In the genomic region with DNA sequence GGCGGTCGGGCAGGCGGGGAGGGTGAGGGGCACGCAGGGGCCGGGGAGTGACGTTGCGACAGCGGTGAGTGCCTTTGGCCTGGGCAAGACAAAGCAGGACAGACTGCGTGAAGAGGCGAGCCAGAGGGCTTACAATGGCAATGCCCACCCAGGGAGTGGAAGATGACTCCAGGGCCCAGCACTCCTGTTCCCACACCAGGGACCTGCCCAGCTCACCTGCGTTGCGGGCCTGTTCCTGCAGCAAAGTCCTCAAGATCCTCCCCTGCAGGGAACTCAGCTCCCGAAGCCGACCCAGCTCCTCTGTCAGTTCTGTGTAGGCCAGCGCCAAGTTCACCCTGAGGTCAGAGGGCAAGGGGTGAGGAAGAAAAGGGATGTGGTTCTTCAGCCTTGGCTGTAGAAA, we compare ENCODE assay signal across 8 mouse cellular contexts. TPM values are rescaled to one million over a fixed set of nuclear protein-coding genes. Genes with fewer than 3 reads are reported as not detected.
A peak's percentile ranks its signal among the peaks of the same experiment; 100 is the strongest.
DNase-seq lines count a peak whose midpoint lies in the region; ATAC-seq and TF ChIP-seq lines count a peak whose summit lies in the region.
"Had no signal": no experiment of that assay in that cellular context is flagged by ENCODE, and none has a peak within 500 bp of the region (broad histone marks: within the 10 kb centered on the region; RNA-seq: fewer than 3 reads in every experiment).

No protein-coding gene starts in this region.

- H3K9ac ChIP-seq in lung, embryonic 15.5 days, result peak overlapping the region; percentile 15; the same call in 1 of the 2 replicates
- H3K9ac ChIP-seq in forebrain, postnatal 0 days, result peak overlapping the region; percentile 50
- no peak overlapping the region for H3K9ac ChIP-seq in limb, embryonic 15.5 days
- no peak overlapping the region for H3K9ac ChIP-seq in stomach, embryonic 15.5 days

- H3K27me3 ChIP-seq in lung, embryonic 15.5 days, result peaks cover 14% of the 10 kb centered on the region
- H3K27me3 ChIP-seq in forebrain, postnatal 0 days (ENCODE audit: insufficient read depth, low read length), result no peaks in the 10 kb centered on the region
- H3K27me3 ChIP-seq in limb, embryonic 15.5 days, result peaks cover 50% of the 10 kb centered on the region
- peaks cover 21% of the 10 kb centered on the region for H3K27me3 ChIP-seq in stomach, embryonic 15.5 days (replicated peaks)

- peak overlapping the region; percentile 67 for H3K4me2 ChIP-seq in lung, embryonic 15.5 days
- peak overlapping the region; percentile 60 for H3K4me2 ChIP-seq in forebrain, postnatal 0 days (ENCODE audit: low read depth)
- peak overlapping the region; percentile 54 for H3K4me2 ChIP-seq in limb, embryonic 15.5 days
- H3K4me2 ChIP-seq in stomach, embryonic 15.5 days, result peak overlapping the region; percentile 58

- no peak for TF ChIP-seq CTCF in forebrain, postnatal 0 days (IDR thresholded peaks at IDR 0.05; ENCODE audit: low read depth)

- peaks cover 16% of the 10 kb centered on the region for H3K4me1 ChIP-seq in lung, embryonic 15.5 days
- peaks cover 13% of the 10 kb centered on the region for H3K4me1 ChIP-seq in forebrain, postnatal 0 days (ENCODE audit: insufficient read depth)
- peaks cover 17% of the 10 kb centered on the region for H3K4me1 ChIP-seq in limb, embryonic 15.5 days
- H3K4me1 ChIP-seq in stomach, embryonic 15.5 days, result peaks cover 5% of the 10 kb centered on the region; the same call in 1 of the 2 replicates

- no peaks in the 10 kb centered on the region for H3K9me3 ChIP-seq in lung, embryonic 15.5 days
- no peaks in the 10 kb centered on the region for H3K9me3 ChIP-seq in forebrain, postnatal 0 days (ENCODE audit: low read length)
- no peaks in the 10 kb centered on the region for H3K9me3 ChIP-seq in limb, embryonic 15.5 days
- H3K9me3 ChIP-seq in stomach, embryonic 15.5 days, result no peaks in the 10 kb centered on the region

- peak overlapping the region; percentile 33 for H3K4me3 ChIP-seq in lung, embryonic 15.5 days
- H3K4me3 ChIP-seq in forebrain, postnatal 0 days (ENCODE audit: low read depth, low read length), result peak overlapping the region; percentile 33
- H3K4me3 ChIP-seq in limb, embryonic 15.5 days, result peak overlapping the region; percentile 30
- H3K4me3 ChIP-seq in stomach, embryonic 15.5 days (replicated peaks), result peak overlapping the region; percentile 24

- ATAC-seq in lung, embryonic 15.5 days (ENCODE audit: borderline replicate concordance, extremely low read depth, low FRiP score, low TSS enrichment), result peak; percentile 3; the same call in 1 of the 2 replicates
- no peak for ATAC-seq in forebrain, postnatal 0 days
- no peak for ATAC-seq in limb, embryonic 15.5 days (ENCODE audit: insufficient number of reproducible peaks, low FRiP score, low TSS enrichment, low read depth)
- ATAC-seq in stomach, embryonic 15.5 days (ENCODE audit: insufficient read depth, low FRiP score, low read depth), result no peak
- ATAC-seq in megakaryocyte-erythroid progenitor cell, adult 5-6 weeks (replicated peaks; ENCODE audit: low FRiP score, low TSS enrichment, poor library complexity, severe bottlenecking), result no peak

- H3K27ac ChIP-seq in lung, embryonic 15.5 days, result no peak overlapping the region
- H3K27ac ChIP-seq in forebrain, postnatal 0 days (ENCODE audit: low read depth, low read length), result 0 out of 2 replicates have a peak overlapping the region, but pooled peaks have one; percentile 50
- H3K27ac ChIP-seq in limb, embryonic 15.5 days, result no peak overlapping the region
- H3K27ac ChIP-seq in stomach, embryonic 15.5 days, result no peak overlapping the region

- DNase-seq in lung, postnatal 25 days (ENCODE audit: low spot score), result no peak
- DNase-seq in forebrain, postnatal 0 days, result no peak
- DNase-seq in adrenal gland, postnatal 36 days, result no peak
- DNase-seq: thymus, postnatal 14 days had no signal

- H3K36me3 ChIP-seq in lung, embryonic 15.5 days, result peaks cover 9% of the 10 kb centered on the region; the same call in 1 of the 2 replicates
- peaks cover 26% of the 10 kb centered on the region for H3K36me3 ChIP-seq in forebrain, postnatal 0 days (ENCODE audit: insufficient read depth)
- peaks cover 66% of the 10 kb centered on the region for H3K36me3 ChIP-seq in limb, embryonic 15.5 days
- no peaks in the 10 kb centered on the region for H3K36me3 ChIP-seq in stomach, embryonic 15.5 days

- WGBS in lung, embryonic 15.5 days, result 24% methylated on average over 15 of the region's 15 CpGs
- WGBS in forebrain, postnatal 0 days, result 16% methylated on average over 14 of the region's 15 CpGs
- WGBS in limb, embryonic 15.5 days, result 23% methylated on average over 15 of the region's 15 CpGs
- WGBS in stomach, embryonic 15.5 days, result 43% methylated on average over 15 of the region's 15 CpGs

RNA-seq across cellular contexts. Expression of gene Tbkbp1, which starts 12.0 kb away (rescaled TPM):
- 7.9 and 8.6 TPM in 2 replicates for polyA plus RNA-seq in lung, embryonic 15.5 days (2015; fragmentation: Nextera tagmentation; extraction: Ambion mirVana)
- 35.8 and 36.4 TPM in 2 replicates for total RNA-seq in forebrain, postnatal 0 days (2014; rRNA removed)
- 9.2 and 9.9 TPM in 2 replicates for polyA plus RNA-seq in forebrain, postnatal 0 days (2015; fragmentation: Nextera tagmentation; extraction: Ambion mirVana)
- 6.8 and 7.8 TPM in 2 replicates for polyA plus RNA-seq in limb, embryonic 15.5 days (2015; fragmentation: Nextera tagmentation; extraction: Ambion mirVana)
- 4.1 and 5.3 TPM in 2 replicates for polyA plus RNA-seq in stomach, embryonic 15.5 days (2015; fragmentation: Nextera tagmentation; extraction: Ambion mirVana)
- total RNA-seq in megakaryocyte-erythroid progenitor cell, adult 5-6 weeks (2014; fragmentation: Nextera tagmentation), result 0.89 TPM in 1 of 2 replicates, not detected in the other
- total RNA-seq in megakaryocyte-erythroid progenitor cell, adult 5-6 weeks (2017), result 0.23 TPM in 2 replicates
- total RNA-seq in adrenal gland, postnatal 36 days (2021), result 10 to 100 TPM; 10.6 to 12.8 TPM

RNA-seq across cellular contexts. Expression of gene Tbx21, which starts 24.1 kb away (rescaled TPM):
- 0.07 TPM in 1 of 2 replicates, not detected in the other for polyA plus RNA-seq in lung, embryonic 15.5 days (2015; fragmentation: Nextera tagmentation; extraction: Ambion mirVana)
- total RNA-seq in forebrain, postnatal 0 days (2014; rRNA removed), result 1.6 and 1.7 TPM in 2 replicates
- 2.2 and 2.9 TPM in 2 replicates for polyA plus RNA-seq in forebrain, postnatal 0 days (2015; fragmentation: Nextera tagmentation; extraction: Ambion mirVana)
- polyA plus RNA-seq in limb, embryonic 15.5 days (2015; fragmentation: Nextera tagmentation; extraction: Ambion mirVana), result 0.14 TPM in 1 of 2 replicates, not detected in the other
- polyA plus RNA-seq in stomach, embryonic 15.5 days (2015; fragmentation: Nextera tagmentation; extraction: Ambion mirVana), result 0.24 TPM in 1 of 2 replicates, not detected in the other
- 0.96 and 1.9 TPM in 2 replicates for total RNA-seq in megakaryocyte-erythroid progenitor cell, adult 5-6 weeks (2014; fragmentation: Nextera tagmentation)
- 0.30 and 0.61 TPM in 2 replicates for total RNA-seq in megakaryocyte-erythroid progenitor cell, adult 5-6 weeks (2017)
- total RNA-seq in adrenal gland, postnatal 36 days (2021), result under 1 TPM; 0.23 to 0.33 TPM

RNA-seq across cellular contexts. Expression of gene Kpnb1, which starts 48.4 kb away (rescaled TPM):
- polyA plus RNA-seq in lung, embryonic 15.5 days (2015; fragmentation: Nextera tagmentation; extraction: Ambion mirVana), result 50.5 and 52.5 TPM in 2 replicates
- 112 and 124 TPM in 2 replicates for total RNA-seq in forebrain, postnatal 0 days (2014; rRNA removed)
- polyA plus RNA-seq in forebrain, postnatal 0 days (2015; fragmentation: Nextera tagmentation; extraction: Ambion mirVana), result 19.2 and 24.6 TPM in 2 replicates
- polyA plus RNA-seq in limb, embryonic 15.5 days (2015; fragmentation: Nextera tagmentation; extraction: Ambion mirVana), result 42.7 and 44.3 TPM in 2 replicates
- 47.2 and 50.2 TPM in 2 replicates for polyA plus RNA-seq in stomach, embryonic 15.5 days (2015; fragmentation: Nextera tagmentation; extraction: Ambion mirVana)
- 185 and 196 TPM in 2 replicates for total RNA-seq in megakaryocyte-erythroid progenitor cell, adult 5-6 weeks (2014; fragmentation: Nextera tagmentation)
- total RNA-seq in megakaryocyte-erythroid progenitor cell, adult 5-6 weeks (2017), result 436 and 446 TPM in 2 replicates
- 100 to 1,000 TPM; 112 to 138 TPM for total RNA-seq in adrenal gland, postnatal 36 days (2021)

Comparison
In these comparisons a context has a peak if more than half of its experiments do, and no peak if none do; other contexts are left out.
1. H3K9ac ChIP-seq: peak in lung, embryonic 15.5 days (single experiment) and forebrain, postnatal 0 days (single experiment); none in limb, embryonic 15.5 days (single experiment) and stomach, embryonic 15.5 days (single experiment).
2. Peak in every context shown above with its lines, with median percentiles within 50 percentile points of each other: H3K4me2 ChIP-seq and H3K4me3 ChIP-seq.